Mouse (Mus musculus) testis, postnatal 10 days (tissue): Measurements from ENCODE around the gene Ccdc85c.

Experiments
- DNase-seq: peaks from one replicate; pipeline ENCODE4 v3.0.0; 2021; ENCODE audit warnings: low spot score

Gene Ccdc85c

DNA sequence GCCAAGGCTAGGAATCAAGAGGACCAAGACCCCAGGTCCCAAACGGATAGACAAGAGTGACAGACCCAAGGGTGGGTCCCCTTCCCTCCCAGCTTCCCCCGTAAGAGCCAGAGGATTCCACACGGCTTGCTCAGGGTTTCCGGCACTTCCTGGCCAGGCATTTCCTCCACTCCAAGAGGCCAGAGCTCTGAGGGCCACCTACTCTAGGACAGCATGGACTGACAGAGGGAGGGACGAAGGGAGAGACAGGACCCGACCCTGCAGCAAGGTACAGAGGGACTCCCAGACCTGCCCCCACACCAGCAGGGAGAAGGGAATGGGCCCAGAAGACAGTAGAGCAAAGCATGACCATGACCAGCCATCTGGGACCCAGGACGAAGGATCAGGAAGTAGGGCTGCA lies 7.6 kb downstream of the Ccdc85c start:
- no peak for DNase-seq

DNA sequence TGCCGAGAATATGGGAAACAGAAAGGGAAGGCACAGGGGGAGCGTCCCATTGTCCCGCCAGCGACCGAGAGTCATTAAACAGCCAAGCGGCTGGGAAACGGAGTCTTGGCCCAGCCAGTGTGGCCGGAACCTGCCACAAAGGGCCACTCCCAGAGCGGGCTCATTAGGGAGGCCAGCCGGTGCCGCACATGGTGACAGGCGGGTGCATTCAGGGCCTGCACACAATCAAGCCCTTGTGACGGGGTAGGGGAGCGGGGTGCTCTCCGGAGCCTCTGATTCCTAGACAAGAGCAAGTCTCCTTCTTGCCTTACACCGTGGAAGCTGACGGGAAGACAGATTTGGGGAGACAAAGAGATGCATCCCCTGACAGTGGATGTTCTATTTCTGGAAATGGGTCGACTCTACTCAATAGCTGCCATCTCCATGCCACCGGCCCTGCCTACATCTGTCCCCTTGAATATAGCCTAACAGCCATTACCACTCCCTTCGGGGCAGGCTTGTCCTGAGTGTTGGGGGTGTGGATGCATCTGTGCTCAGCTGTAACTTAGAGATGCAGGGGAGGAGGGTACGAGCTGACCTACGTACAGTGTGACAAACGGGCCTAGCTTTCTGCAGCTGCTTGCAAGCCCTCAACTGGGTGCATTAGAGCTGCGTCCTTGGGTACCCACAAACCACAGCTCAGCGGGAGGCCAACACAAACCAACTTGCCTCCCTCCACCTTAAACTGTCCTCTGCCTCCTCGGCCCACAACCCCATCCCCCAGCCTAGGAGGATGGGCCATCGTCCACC lies 9.2 kb downstream of the Ccdc85c start:
- no peak for DNase-seq

DNA sequence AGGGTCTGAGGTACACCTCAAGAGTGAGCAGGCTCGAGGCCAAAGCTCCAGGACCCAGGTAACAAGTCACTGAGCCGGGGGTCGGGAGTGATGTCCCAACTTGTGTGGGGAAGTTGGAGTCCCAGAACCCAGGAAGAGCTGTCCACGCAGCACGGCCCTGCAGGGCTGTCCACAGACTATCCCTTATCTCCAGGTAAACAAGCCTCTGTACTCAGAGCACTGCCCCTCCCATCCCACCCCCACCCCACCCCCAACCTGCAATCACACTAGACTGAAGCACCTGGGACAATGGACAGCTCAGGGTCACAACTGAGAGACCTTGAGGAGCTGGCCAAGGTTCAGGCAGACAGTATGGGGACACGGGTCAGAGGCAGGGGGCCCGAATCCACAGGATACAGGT lies 10.3 kb downstream of the Ccdc85c start:
- no peak for DNase-seq

DNA sequence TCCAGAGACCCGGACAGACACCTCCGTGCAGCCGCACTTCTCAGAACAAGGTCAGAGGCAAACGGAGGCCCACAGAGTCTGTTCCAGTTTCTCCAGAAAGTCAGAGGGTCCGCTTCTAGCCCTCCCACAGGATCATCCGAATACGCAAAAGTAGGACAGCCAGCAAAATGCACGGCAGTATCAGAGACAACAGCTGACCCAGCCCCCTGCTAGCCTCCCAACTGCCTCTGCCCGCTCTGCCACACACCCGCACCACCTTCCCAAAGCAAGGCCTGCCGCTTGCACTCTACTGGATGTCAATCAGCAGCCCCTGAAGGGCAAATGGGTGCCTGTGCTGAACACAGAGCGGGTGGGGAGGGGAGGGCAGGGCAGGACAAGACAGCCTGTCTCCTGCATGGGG lies 14.3 kb downstream of the Ccdc85c start:
- DNase-seq, result no peak

DNA sequence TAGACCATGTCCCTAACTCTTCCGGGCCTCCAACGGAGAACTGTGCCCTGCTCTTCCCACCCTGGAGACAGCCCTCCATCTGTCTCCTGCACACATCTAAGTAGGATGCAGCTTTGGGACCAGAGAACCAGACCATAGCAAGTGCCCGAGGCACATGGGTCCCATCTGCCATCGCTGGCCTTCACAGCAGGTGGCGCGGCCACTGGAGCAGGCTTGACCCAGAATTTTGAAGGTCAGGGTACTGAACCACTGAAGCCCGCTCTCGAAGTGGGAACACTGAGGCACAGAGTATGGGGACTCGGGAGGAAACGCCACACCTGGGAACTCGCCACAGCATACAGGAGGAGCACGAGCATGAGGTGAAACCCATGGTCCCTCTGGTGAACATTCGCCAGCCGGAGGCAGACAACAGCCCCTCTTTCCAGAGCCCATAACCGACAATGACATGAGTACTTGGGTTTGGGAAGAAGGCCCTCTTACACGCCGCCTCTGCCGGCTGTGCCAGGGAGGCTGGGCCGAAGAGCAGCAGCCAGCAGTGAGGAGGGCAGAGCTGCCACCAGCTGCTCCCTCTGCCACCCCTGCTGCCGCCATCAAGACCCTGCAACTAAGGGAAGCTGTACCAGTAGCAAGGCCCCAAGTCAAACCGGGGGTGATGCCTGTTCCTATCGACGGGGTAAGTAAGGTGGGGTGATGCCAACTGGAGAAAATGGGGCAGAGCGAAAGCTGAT lies 15.7 kb downstream of the Ccdc85c start:
- no peak for DNase-seq

DNA sequence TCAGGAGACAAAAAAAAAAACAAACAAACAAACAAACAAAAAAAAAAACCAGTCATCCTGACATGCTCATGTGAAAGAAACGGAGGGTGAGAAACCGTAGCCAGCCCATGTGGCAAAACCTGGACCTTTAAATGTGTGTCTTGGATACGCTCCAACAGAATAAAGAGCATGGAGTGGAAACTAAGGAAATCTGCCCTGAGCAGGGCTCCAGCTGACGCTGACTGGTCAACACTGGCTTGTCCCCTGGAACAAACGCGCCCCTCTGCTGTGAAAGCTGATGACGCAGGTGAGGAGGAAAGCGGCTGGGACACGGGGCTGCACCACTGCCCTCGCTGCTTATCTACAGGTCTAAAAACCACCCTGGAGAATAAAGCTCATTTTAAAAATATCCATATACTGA lies 18.5 kb downstream of the Ccdc85c start:
- no peak for DNase-seq

DNA sequence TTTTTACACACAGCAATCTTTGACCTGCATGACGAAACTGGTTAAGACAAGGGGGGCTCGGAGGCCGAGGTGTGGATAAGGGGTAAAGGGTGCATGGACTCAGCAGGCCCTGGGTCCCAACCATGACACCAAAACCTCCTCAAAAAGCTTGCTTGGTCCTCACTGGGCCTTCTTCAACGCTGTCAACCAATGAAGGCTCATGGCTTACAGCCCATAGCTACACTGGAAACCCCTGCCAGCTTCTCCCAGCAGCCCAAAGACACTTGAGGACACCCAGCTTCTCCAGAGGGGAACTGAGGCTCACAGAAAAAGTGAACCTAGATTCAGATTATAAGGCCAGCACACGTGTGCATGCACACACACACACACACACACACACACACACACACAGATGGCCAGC lies 19.3 kb downstream of the Ccdc85c start:
- no peak for DNase-seq

DNA sequence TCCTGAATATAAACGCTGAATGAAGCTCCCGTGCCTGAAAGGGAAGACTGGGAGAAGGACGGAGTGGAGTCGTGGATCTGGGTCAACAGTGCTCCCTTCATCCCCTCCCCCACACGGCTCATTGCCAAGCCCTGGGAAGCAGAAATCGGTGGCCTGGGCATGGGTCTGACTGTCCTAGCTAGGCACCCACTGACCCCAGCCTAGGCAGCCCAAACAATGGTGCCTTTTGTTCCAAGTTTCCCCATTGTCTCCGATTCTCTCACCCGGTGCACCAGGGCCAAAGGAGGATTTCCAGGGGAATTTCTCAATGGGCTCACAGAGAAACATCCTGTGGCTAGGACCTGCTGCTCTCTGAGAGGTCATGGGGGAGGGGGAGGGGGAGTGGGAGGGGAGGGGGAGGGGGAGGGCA lies 19.7 kb downstream of the Ccdc85c start:
- DNase-seq, result peak; percentile 82

DNA sequence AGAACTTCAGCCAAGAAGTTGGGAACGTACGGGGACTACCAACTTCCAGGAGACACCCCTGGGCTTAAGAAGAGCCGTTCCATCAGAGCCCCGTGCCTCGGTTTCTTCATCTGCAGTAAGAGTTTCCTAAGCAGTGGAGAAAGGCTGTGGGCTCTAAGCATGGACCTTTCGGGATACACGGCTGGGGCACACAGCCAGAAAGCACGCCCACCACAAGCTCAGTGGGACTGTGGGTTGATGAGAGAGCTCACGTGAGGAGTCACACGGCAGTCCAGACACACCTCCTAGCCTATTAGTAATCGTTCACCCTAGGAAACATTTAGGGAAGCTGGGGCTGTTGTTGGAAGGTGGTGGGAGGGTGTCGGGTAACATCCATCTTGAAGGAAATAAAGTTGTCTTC lies 22.2 kb downstream of the Ccdc85c start:
- DNase-seq, result no peak

DNA sequence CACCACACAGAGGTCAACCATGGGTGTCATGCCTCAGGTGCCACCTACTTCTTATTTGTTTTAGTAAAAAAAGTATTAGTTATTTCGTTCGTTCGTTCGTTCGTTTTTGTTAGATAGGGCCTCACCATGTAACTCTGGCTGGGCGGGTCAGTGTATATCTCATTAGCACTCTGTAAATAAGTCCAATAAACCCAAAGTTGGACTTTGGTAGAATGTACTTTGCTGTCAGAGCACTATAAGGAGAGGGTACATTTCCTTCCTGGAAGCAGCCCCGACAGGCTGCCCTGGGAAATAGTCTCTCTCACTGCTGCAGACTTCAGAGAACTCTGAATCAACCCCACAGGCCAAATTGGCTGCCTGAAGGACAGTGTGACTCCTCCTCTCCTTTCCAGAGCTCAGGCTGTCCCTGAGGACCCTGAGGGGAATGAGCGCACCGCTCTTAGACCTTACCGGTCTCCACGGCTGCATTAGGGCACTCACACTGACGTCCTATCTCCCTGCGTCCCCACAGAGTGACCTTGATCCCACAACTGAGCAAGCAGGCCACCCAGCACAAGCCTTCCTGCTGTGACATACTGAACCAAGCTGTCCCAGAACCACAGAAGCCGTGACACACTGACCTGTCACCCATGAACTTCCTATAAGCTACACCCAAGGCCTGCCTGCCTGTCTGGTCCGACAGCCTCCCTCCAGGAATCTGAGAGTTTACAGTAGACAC lies 23.2 kb downstream of the Ccdc85c start:
- no peak for DNase-seq

DNA sequence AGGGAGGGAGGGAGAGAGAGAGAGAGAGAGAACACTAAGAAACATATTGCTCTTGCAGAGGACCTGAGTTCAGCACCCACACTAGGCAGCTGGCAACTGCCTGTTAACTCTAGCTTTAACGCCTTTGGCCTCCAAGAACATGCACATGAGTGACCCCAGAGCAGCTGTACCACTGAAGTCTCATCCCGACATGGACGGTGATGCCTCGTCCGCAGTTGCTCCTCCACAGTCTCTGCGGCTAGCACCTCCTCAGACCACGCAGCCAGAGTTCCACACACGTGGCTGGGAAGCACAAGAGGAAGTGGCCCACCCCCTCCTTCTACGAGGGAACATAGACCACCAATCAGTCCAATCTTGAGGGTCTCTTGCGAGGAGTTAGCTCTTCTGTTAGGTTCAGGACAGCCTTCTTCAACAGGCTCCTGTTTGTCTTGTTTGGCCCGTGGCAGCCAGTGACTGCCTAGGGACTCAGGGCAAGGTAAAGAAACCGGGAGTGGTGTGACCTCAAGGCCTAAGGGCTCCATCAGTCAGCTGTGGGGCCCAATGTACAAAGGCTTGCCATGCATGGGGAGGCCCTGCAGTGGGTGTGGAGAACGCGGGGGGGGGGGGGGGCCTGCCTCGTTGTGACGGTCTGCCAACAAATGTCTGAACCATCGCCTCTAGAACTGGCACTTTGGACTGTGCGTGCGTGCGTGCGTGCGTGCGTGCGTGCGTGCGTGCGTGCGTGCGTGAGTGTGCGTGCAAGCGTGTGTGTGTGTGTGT lies 24.0 kb downstream of the Ccdc85c start:
- DNase-seq, result no peak

DNA sequence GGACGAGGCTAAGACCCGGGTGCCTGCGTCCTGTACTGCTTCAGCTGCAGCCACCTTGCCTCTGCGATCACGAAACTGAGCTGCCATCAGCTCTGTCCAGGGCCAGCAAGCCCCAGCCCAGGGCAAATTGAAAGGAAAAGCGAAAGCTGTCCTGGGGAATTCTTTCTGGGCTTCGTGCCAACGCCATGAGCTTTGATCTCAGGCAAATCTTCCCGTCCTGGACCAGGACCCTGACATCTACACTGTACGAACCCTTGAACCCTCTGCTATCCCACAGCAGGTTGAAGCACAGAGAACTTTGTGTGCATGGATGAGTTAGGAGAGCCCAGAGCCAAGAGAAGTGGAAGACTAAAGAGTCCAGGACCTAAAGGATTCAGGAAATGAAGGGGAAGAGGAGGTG lies 25.7 kb downstream of the Ccdc85c start:
- DNase-seq, result peak; percentile 76

DNA sequence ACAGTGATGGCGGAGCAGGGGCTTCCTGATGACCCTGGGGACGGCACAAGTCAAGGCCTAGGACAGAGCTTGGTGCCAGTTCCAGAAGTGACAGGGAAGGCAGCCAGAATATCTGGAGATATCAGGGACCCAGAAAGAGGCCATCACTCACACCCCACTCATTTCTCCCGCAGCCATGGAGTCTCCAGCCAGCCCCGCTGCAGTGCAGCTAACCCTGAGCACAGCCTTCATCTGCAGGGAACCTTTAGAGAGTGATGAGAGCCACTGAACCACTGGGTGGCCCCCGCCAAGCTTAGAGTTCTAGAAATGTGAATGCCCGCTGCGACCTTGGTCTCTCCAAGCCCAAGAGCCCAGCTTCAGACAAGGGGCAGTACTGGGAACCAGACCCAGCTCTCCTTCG lies 26.2 kb downstream of the Ccdc85c start:
- no peak for DNase-seq

DNA sequence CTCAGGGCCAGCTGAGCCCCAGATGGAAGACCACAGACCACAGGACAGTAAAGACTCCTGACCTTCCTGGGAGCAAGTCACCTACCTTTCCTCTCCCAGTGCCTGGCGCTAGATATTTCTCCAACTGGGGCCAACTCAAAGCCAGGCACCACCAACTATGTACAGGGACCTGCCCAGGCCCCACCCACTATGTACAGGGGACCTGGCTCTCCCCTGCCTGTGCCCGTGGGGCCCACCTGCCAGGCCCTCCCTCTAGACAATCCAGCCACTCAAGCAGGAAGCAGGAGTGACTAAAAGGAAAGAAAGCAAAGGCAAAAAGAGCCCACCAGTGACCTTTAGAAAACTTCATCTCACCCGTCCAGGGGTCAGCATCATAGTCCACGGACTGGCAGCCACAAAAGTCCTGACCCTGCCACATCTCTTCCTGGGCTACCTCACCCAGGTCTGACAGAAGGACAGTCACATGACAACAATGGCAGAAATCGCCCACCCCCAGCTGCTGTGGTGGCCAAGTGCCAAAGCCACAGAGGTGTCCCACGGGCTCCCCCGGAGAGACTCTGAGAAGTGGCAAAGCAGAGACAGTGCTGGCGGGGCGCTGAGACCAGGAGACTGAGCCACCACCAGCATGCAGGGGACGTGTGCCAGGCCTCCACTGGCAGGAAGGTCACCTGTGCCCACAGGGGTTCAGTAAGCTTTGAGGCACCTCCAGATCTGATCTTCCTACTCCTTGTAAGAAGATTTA lies 28.3 kb downstream of the Ccdc85c start:
- DNase-seq, result no peak

DNA sequence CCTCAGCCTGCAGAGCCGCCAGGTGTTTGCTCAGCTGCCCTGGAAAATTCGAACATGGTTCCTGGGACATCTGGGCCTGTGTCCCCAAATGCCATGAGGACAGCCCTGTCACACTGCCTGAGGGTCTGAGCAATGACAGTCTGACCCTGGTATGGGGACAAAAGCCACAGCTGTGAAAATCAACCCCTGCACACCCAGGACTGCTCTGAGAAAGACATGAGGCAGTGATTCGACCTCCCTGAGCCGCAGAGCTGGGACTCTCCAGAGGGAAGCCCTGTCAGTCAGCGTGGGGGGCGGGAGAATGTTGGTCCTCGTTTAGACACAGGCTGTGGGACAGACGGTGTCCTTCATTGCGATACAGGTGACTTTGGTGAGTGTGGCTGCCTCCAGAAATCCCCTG lies 29.6 kb downstream of the Ccdc85c start:
- no peak for DNase-seq

DNA sequence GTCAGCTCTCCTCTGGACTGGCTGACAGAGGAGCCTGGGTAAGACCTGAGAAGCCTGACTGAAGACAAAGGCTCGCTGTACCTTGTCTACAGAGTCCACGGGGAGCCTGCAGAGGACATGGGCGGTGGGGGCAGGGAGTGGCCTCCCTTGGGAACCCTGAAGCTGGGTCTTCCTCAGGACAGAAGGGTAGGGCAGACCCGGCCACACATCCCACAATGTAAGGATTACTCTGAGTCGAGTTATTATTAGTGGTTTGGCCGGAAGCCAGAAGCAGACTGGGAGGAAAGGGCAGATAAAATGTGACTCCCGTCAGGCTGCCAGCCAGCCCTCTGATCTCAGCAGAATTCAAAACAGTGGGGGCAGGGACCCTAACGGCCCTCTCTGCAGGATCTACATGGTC lies 30.4 kb downstream of the Ccdc85c start:
- DNase-seq, result peak; percentile 79

DNA sequence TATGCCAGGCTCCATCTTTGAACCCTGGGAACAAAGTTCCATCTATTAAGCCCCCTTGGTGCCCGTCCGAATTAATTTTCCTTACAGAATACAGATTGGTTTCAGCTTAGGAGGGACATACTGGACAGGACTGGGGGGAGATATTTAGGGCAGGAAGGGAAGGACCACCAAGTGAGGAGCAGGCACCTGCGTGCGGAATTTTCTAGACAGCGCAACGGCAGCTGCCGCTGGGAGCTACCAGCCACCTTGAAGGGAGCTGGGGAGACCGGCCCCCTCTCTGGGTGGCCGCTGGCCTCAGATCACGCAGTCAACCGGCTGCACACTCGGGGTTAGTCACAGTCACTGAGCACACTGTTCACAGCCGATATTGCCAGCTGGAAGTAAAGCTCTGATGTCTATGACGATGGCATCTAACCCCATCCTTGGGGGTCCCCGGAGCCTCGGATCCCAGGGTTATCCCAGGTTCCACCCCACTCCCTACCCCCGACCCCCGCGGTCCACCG lies 32.9 kb downstream of the Ccdc85c start:
- DNase-seq, result no peak

DNA sequence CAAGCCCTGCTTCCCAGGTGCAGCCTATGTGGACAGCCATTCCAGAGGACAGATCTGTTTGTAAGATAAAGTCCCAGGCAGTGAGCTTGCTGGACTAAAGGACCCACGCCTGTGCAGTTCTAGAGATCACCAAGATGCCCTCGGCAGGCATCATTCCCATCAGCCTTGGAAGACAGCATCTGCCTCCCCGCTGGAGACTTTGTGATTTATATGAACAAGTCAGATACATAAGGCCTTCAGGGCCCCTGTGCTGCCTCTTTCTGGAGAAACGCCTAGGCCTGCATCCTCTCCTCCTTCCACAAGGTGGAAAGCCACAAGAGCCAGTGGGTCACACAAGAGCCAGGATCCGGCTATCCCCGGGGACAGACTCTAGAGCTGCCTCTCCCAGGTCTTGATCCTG lies 33.6 kb downstream of the Ccdc85c start:
- no peak for DNase-seq

DNA sequence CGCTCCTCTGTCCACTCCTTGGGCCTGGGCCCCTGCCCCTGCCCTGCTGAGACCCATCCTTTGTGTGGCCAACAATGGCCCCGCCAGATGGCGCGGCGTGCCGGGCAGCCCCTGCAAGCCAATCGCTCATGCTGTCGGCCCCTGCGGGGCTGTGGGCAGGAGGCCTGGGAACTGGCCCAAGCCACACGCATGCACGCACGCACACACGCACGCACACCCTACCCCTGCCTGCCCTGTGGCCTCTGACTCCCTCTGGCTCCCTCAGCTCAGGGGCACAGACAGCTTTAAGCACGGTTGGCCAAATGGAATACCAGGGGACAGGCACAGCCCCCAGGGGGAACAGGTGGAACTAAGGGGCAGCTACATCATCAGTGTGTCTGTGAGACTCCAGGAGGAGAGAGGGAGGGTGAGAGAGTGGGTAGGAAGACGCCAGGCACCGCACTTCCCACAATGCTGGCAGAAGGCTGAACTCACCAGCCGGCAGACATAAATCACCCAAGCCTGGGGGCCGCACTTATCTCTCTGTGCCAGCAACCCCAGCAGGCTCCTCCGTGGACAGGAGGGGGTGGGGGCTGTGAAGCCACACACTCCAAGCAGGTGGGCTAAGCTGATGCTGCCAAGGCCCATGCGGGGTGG lies 34.2 kb downstream of the Ccdc85c start:
- no peak for DNase-seq

DNA sequence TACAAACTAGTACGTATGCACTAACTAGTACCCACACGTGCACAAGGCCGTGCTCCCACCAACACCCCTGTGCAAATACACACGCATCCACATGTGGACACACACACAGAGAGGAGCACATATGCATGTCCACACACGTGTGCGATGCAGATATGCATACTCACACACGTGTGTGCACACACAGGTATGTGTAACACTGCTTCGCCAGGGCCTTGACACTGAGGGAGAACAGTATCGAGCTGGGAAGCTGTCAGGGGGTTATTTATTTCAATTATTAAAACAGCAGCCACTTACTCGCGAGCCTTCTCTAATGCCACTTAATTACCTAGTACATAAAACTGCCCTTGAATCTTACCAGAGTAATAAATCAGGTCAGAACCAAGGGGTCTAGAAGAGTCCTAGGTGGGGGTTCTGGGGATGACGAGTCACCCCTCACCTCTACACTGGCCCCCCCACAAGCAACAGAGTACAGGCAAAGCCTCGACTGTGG lies 34.8 kb downstream of the Ccdc85c start:
- DNase-seq, result no peak

DNA sequence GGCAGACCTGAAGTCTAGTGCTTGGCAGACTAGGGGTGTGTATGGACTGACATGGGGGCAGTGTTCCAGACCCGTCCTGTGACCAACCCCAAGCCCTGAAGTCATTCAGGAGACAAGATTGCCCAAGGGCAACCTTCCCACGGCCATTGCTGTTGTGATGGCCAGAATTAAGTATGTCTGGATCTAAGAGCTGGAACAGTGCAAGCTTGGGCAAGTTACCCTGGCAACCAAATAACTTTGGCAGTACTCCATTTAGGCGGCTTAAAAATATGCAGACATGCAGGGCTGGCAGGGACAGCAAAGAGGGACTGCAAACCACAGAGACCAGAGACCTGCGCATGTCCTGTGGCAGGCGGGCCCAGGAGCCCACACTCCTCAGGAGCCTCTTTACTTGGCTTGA lies 35.8 kb downstream of the Ccdc85c start:
- no peak for DNase-seq
